Mouse (Mus musculus) stomach, postnatal 0 days (tissue): ENCODE measurements around the gene Aldh3b2.

Experiments used
- CTCF ChIP-seq: IDR thresholded peaks from 2 replicates; pipeline ENCODE4 v1.5.1; 2016; ENCODE audit warnings: antibody characterized with exemption, low read depth, mild to moderate bottlenecking, moderate library complexity
- EP300 ChIP-seq: optimal IDR thresholded peaks from 2 replicates; pipeline ENCODE3; 2016; ENCODE audit warnings: antibody characterized with exemption

- TF ChIP-seq CTCF (no peak), EP300 (no peak)
These were observed 15.9 kb downstream of the Aldh3b2 start for GRCm38 (mm10) chr19:3988066-3988465.
